Mouse (Mus musculus) adipocyte (in vitro differentiated cells): ENCODE data around the gene Hip1r.
A peak's percentile ranks its signal among the peaks of the same experiment; 100 is the strongest.

Experiments used
- DNase-seq: peaks from one replicate; pipeline ENCODE4 v3.0.0-alpha.2; 2016; ENCODE audit warnings: low spot score

Hip1r gene

DNA sequence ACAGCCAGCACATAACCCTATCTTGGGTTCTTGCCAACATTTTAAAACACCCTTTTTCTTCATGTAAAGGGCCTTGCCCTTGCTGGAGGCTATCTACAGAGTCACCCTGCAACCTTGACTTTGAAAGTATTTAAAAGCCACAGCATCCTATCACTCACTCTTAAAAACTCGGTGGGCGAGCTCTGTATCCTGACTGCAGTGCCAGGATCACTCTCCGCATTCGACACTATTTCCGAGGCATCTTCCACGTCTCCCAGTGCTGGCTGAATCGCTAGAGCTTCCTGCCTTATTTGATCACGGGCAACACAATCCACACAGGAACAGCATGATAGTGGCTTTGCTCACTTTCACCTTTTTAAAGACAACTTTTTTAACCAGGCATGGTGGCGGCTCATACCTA lies 44.5 kb downstream of the Hip1r start:
- no peak for DNase-seq

DNA sequence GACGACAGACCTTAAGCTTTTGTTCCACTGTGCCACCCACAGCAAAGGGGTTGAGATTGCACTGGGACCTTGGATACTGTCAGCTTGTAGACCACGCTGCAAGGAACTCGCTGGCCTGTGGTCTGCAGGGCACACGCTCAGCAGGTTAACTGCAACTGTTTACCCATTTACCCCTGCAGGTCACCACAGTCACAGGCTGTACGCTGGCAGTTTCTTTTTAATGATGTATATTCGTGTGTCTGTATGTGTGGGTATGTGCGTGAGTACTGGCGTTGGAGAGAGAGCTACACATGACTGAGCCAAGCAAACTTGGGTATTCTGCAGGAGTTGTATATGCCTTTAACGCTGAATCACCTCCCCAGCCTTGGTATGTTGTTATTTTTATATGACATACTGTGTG lies 45.2 kb downstream of the Hip1r start:
- DNase-seq, result no peak

DNA sequence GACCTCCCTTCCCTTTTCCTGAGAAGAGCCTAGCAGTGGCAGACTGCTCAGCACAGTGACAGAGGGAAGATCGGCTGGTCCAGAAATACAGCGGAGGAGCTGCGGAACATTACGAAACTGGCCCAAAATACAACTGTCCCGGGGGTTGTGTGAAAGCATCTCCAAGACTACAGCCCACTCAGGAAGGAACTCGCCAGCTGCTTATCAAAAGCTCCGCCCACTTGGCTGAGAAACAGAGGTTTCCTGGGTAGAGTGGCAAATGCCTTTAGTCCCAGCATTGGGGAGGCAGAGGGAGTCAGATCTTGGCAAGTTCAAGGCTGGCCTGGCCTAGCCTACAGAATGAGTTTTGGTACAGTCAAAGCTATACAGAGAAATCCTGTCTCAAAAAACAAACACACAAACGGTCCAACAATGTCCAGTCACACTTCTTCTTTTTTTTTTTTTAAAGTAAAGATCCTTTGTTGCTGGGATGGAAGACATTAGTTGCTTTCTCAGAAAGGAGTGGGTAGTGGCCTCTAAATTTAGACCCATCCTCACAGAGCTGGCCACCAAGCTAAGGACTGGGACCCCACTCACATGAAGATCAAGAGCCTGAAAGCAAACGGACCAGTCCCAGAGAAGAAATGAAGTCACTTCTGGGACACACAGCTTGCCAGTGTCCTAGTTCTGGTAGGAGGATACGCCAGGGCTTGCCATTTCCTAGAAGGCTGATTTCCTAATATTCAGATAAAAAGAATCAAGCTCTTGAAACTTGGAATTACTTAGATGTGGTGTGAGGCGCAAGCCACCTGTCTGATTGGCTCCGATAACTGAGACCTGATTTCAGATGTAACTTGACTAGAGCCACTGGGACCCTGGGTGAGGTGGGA lies 46.2 kb downstream of the Hip1r start:
- peak; percentile 64 for DNase-seq

DNA sequence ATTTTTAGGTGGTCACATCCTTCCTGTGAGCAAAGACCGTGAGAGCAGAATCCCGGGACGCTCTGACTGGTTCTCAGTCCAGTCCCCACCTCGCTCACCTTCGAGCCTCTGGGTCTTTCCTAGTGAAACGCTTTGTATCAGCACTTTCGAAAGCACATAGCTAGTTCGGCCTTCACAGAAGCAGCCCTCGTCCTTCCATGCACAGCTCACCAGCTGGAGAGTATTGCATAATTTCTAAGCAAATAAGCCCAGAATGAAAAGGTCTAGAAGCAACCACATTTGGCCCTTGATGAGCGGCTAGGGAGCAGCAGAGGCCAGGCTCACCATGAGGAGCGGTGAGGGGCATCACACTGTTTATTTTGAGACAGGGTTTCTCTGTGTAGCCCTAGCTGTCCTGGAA lies 47.7 kb downstream of the Hip1r start:
- peak; percentile 64 for DNase-seq

DNA sequence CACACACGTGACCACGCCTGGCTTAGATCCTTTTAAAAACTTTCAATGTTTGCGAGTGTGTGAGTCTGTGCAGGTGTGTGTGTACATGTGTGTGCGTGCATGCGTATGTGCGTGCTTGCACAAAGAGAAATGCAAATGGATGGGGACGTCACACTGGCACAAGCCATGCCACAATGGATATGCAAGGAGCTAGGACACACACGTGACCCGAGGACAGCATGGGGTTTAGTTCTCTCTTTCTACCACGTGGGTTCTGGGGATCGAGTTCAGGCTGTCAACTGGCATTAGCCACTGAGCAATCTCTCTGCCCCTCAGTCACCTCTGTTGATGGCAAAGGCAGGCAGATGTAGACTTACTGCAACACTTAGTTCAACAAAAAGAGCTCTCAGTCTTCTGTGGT lies 48.3 kb downstream of the Hip1r start:
- no peak for DNase-seq

DNA sequence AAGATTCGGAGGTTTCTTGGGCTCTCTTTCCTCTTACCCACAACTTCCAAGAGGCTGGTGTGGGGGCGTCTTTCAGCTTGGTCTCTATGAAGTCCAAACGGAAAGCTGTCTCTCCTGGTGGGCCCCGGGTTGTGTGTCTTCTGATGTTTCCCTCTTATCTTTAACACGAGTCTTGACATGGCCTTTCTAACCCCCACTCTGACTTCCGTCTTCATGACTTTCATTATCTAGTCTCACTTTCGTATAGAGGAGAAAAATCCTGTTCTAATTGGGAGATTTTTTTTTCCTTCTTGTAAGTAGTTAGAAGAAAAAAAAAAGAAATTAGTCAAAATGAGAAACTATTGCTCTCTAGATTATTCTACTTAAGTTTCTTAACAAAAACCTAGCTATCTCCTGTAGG lies 48.9 kb downstream of the Hip1r start:
- no peak for DNase-seq

DNA sequence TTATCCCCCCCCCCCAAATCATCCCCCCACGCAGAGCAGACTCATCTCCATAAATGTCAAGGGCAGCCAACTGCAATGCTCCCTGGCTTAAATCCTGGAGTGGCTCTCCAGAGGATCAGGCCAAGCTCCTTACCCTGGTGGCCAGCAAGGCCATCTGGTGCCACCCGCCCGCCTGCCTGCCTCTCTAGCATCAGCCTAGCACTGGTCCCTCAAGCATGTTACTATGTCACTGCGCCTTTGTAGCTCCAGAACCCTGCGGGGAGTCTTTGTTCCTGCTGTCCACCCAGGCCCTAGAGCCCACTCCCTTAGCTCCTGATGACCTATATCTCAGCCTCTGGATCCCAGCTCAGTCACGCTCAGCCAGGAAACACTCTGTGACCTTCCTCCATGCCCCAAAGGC lies 51.2 kb downstream of the Hip1r start:
- DNase-seq, result peak; percentile 55

DNA sequence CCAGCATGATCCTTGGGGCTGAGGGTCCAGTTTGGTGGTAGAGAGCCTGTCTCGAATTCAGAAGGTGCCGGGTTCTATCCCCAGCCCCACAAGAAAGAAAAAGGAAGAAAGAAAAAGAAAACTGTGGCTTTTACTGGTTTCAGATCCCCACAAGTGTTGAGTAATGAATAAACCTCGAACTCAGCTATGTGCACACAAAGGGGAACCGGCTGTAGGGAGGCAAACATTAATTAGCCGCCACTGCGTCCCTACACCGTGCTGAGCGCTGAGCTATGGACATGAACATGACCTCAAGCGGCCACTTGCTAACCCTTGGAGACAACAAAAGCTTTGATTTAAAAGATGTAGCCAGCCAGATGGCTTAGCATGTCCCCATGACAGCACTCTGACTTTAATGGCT lies 51.7 kb downstream of the Hip1r start:
- no peak for DNase-seq

DNA sequence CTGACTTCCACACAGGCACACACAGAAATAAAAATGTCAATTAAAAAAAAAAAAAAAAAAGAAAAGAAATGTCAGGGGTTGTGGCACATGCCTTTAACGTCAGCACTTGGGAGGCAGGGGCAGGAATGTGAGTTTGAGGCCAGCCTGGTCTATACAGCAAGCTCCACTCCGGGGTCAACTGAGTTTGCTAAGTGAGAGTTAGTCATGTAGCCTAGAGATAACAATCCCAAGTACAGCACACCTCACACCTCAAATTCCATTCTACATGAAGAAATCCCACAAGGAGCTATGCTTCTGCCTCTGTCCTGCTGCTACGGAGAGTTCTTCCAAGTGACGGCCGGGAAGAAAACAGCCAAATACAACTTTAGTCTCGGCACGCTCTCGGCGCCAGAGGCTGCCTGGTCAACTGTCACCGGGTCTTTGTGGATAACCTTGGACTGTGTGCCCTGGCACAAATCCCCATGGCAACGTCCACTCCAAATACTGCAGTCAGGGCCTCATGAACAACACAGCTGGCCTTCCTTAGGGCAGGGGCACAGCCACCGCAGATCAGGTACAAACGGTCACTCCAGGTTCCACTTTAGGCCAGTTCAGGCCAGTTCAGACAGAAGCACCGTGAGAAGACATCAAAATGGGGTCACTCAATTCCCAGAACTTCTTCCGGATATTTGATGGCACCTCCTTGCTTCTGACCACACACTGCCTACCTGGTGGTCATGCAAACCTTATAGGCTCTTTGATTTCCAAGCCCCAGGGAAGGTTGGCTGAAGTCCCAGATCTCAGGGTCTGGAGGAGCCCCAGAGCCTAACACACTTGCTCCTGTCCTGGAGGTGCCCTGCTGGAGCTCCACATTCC lies 52.4 kb downstream of the Hip1r start:
- no peak for DNase-seq

DNA sequence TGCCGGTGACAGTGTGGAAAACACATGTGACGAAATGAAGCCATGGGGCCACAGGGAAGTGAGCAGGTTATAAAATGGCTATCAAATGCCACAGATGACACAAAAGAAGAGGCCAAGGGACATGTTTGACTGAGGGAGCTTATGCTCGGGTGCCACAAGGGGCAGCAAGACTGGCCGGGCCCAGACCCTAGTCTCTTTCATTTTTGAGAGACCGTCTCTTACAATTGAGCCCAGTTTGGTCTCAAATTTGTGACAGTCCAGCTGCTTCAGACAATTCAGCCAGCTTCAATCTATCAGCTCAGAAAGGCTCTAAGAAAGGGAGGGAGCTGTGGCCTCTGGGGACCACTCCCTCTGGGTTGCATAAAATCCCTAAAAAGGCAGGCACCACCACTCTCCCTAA lies 53.1 kb downstream of the Hip1r start:
- DNase-seq, result no peak

DNA sequence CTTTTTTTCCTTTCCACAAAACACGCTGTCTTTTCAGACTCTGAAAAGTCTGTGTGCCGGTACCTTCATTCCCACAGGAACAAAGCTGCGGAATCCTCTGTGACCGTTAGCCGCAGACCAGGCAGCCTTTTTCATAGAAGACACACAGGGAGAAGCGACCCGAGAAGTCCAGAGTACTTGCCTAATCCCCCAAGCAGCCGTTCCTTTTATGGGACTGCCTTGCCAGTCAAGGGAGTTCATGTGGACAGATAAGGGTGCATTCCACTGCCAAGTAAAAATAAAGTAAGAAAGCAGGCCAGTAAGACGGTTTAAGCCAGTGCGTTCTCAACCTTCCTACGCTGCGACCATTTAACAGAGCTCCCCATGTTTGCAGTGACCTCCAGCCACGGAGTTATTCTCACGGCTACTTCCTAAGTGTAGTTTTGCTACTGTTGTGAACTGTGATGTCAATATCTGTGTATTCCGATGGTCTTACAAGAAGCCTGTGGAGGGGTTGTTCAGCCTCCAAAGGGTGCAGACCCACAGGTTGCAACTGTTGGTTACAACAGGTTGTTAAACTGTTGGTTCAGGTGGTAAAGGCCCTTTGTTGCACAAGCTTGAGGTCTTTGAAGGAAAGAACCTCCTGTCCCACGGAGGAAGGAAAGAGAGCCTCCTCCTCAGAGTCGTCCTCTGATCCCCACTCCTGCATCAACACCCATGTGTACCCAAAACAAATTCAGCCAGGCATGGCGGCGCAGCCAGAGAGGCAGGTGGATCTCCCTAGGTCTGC lies 54.5 kb downstream of the Hip1r start:
- DNase-seq, result no peak

DNA sequence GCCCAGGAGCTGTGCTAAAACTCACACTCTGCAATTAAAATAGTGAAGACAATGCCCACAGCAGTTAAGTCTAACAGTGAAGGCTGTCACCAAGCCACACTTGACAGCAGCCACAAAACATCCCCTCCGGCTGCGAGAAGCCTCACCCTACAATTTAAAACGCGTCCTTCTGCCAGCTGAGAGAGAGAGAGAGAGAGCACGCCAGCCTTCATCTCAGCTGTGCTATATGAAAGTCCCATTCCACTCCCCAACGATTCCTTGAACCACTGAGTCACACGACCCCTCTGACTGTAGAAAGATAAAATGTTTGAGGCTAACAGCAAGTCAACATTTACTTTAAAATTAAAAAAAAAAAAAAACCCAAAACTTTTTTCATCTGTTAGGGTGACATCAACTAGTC lies 55.3 kb downstream of the Hip1r start:
- no peak for DNase-seq

DNA sequence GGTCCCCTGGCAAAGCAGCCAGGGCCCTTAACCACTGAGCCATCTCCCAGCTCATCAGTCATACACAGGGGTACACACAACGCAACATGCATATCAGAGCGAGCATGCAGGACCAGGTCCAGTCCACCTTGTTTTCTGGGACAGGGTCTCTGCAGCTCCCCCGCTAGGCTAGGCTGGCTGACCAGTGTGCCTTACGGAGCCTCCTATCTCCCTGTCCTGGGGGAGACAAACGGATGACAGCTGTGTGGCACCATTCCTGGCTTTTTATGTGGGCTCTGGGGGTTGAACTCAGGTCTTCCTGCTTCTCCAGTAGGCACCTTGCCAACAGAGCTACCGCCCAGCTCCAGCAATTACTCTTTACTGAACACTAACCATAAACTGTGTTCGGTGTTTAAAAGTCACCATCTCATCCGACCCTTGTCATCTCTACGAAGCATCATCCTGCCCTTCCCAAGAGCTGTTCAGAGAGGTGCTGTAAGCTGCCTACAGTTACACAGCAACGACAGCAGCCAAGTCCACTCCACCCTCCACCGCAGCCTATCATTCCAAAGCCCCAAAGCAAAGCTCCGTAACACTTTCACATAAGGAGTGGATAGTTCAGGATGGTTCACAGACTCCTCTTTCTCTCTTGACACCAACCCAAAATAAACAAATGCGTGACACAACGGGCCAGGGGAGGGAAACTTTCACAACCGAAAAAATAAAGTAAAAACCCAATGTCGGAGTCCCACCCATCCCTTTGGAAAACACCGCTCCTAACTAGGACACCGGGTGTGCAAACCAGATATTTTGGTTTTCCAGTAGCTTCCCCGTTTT lies 56.0 kb downstream of the Hip1r start:
- DNase-seq, result peak; percentile 30

DNA sequence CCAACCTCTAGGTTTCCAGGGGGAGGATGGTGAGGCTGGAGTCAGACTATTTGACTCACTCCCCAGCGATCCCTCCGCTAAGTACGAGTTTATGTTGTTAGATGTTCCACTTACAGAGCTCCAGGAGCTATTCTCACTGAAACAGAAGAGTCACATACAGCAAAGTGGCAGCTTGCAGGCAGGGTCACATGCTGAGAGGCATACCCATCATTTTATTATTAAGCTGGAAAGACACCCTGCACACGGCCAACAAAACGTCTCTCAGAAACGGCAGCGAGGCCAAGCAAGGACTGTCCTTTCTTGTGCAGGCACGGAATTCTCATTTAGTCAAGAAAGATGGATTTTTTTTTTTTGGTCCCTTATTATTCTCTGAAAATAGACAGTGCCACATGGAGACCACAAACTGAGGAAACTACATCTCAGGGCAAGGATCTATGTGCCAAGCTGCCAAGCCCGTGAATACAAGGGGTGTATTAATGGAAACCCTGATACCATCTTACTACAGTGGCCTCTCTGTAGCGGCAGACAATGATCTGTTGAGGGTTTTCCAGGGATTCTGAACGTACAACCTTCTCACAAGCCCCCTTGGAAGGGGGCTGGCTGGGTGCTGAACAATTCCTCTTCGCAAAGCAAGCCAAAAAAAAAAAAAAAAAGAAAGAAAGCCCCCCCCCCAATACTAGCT lies 57.1 kb downstream of the Hip1r start:
- DNase-seq, result no peak

DNA sequence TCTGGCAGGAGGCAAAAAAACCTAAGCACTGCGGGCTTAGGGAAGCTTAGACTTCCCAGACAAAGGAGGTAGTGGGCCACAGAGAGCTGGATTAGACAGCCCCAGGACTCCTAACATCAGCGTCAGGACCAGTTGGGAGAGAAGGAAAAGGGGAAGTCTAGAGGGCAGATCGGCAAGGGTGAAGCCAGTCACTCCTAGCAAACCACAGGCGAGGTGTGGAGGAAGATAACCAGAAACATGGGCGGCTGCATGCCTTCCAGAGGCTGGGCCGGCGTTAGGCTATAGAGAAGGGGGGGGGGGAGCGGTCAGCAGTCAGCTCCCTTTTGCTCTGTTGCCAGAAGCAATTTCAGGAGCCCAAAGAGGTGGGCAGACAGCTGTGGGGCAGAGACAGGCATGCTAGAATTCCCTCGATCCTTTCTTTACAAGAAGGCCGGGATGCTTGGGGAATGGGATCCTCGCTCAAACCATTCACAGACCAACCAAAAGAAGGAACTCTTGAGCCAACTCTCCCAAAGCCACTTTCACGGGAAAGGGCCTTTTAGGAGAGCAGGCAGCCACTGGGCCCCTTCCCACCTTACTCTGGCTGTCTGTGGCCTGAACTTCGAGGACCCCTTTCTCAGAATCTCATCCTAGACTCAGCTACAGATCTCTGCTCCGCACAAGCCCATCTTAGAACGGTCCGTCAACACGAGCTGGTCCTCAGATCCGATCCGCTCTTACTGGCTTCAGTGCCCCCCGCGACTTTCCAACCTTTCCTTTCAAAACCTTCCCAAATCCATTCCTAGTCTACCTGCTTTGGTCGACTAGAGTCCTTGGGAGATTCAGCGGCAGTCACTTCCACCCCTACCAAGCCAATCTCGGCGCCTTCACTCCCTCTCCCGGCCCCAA lies 57.9 kb downstream of the Hip1r start:
- peak; percentile 34 for DNase-seq

DNA sequence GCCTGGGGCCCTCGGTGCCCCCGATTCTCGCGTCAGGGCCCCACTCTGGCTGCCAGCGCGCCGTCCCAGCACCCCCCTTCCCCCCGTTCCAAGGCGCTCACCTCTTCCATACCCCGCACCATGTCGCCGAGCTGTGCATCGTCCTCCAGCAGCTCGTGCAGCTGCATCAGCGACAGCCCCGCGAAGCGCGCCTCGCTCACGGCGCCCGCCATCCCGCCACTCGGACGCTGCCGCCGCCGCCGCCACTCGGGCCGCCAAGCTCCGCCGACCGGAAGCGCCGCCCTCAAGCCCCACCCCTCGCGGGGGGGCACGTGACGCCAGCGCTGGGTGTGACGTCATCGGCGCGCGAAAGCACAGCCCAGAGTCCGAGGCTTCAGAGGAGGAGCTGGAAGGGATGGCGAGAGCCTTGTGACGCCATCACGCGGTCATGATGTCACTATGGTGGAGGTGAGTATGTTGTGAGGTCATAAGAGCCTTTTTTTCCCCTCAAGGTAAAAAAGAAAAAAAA lies 58.6 kb downstream of the Hip1r start, which contains the start of gene Vps37b:
Gene Vps37b (minus strand): TSS at position 270 of the 508 bp plus-strand sequence.
- DNase-seq, result peak; percentile 88

DNA sequence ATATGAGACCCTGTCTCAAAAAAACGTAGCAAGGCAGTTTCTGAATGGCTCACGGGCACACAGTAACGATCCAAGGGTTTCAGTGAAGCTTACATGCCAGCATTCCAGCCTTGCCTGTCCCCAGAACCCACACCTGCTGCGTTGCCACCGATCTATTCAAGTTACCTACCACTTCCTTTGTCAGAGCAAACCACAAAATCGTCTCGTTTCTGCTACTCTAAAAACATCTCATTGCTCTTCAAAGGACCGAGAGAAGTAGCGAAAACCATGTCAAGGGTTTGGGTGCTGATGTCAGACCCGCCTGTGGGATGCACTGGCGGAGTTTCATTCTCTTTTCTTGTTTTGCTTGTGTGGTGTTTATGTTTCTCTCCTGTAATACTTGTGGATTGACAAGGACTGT lies 61.0 kb downstream of the Hip1r start:
- DNase-seq, result no peak

DNA sequence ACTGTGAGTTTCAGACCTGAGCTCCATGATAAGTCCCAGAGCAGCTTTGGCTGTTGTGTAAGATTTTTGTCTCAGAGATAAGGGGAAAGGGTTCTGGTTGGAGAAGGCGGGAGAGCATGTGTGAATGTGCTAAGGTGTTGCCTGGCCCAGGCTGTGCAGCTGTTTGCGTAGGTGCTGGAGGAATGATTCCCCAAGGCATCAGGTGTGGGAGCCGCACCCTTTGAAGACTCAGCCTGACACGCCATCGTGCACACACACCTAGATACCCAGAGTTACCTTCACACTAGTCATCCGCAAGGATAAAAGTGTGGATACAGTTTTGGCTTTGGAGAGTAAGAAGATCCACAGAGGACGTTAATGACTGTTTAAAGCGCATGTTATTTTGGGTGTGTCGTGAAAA lies 62.0 kb downstream of the Hip1r start:
- no peak for DNase-seq

DNA sequence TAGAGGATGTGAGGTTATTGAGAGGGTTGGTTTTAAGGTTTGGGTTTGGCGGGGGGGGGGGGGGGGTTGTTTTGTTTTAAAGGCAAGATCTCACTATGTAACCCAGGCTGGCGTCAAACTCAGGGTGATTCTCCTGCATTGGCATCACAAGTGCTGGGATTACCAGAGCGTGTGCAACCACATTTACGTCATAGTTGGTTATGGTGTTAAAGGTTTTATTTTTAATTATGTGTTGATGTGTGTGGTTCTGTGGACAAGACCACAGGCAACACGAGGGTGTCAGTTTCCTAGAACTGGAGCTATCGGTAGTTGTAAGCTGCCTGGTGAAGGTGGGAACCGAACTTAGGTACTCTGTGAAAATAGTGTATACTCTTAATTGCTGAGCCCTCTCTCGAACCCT lies 62.4 kb downstream of the Hip1r start:
- no peak for DNase-seq

DNA sequence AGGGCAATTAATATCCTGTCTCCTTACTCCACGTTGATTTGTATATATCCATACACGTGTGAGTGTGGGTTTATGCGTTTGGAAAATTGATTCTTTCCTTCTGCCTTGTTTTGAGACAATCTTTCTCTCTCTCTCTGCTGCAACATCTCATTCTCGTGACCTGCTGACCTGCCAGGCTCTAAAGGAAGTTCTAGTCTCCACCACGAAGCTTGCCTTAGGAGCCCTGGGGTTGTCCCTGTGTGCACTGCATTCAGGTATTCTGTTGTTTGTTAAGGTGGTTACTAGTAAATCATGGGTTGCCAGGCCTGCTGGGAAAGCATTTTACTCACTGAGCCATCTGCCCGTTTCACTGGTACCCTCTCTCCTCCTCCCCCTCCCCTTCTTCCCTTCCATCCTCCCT lies 62.9 kb downstream of the Hip1r start:
- no peak for DNase-seq
